Mouse (Mus musculus): Measurements from ENCODE around the gene Adk. TPM values are rescaled to one million over a fixed set of nuclear protein-coding genes. Genes with fewer than 3 reads are reported as not detected.

The Adk gene
- polyA plus RNA-seq, 1 experiment from 2014 or later: 230 TPM

DNA sequence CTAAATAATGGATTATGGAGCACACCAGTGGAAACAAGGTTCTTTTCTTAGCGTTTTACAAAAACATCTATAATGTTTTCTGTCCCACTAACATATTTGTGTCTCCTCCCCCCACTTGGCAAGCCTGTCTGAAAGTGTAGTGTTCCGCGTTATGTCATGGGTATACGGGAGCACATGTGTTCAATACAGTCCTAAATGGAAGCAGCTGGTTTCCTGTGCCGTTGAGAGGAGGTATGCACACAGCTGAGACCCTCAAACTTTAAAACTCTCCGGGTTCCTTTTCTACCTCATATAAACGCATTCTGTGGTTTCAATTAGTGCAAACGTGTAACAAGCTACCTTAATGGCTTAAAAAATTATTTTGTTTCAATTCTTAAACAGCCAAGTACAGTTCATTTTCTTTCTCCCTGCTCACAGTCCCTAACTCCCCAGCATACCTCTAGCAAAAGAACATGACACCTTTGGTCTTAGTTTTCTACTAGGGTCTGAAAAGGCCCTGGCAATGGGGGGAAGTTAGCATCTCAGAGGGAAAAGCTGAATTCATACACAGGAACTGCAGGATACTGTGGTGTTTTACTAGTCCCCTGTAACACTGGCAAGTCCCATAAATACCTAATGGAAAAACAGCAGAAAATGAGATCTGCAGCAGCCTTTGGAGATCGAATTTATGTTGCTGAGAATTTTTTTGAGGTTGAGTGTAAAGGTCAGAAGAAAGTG, 235.5 kb downstream of the Adk start:
- Histone ChIP-seq H3K27me3 (replicated peaks) (no peaks in the 10 kb centered on the region), H3K9ac (no peak overlapping the region), H3K9me3 (no peaks in the 10 kb centered on the region), H3K36me3 (no peaks in the 10 kb centered on the region), H3K4me2 (replicated peaks) (no peak overlapping the region), H3K27ac (no peak overlapping the region), H3K4me3 (replicated peaks) (no peak overlapping the region), H3K4me1 (replicated peaks) (no peaks in the 10 kb centered on the region)
- WGBS: 70% methylated on average over 9 of the region's 9 CpGs
- ATAC-seq: no peak

DNA sequence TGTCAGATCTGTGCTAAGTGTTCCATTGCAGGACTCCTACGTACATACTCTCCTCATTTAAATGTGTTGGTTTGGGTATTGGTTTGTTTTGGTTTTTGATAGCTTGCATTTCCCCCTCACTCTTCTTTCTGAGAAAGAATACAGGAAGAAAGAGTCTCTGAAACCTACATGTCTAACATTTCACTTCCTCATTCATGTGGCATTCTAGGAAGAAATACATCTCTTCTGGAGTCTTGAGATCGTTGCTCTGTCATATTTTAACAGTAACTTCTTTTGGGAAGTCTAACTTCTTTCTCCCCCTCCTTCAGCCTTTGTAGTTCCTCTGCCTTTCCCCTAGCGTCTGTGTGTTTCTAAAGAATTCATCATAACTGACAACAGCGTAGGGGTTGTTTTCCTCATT, 247.4 kb downstream of the Adk start:
- Histone ChIP-seq H3K27ac (no peak overlapping the region), H3K4me2 (replicated peaks) (no peak overlapping the region), H3K4me1 (replicated peaks) (0 out of 2 replicates have a peak, but pooled peaks cover under 1% of the 10 kb centered on the region), H3K4me3 (replicated peaks) (no peak overlapping the region), H3K9me3 (no peaks in the 10 kb centered on the region), H3K9ac (no peak overlapping the region), H3K27me3 (replicated peaks) (no peaks in the 10 kb centered on the region), H3K36me3 (no peaks in the 10 kb centered on the region)
- ATAC-seq: no peak
- WGBS: 69% methylated on average over 4 of the region's 4 CpGs

DNA sequence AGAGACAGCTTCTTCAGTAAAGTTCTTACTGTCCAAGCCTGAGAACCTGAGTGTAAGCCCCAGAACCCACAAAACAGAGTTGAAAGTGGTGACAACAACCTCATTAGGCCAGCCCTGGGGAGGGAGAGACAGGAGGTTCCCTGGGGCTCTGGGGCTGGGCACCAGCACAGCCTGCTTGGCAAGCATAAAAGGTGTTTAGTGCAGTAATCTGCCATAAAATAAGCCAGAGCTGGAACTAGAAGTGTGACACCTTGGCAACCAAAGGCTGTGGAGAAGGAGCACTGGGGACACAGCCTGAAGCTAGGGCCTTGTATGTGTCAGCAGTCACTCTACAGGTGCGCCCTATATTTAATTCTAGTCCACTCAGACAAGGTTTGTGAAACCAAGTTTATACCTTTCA, 252.4 kb downstream of the Adk start:
- H3K36me3 ChIP-seq: no peaks in the 10 kb centered on the region
- H3K9me3 ChIP-seq: no peaks in the 10 kb centered on the region
- H3K4me3 ChIP-seq (replicated peaks): no peak overlapping the region
- no peaks in the 10 kb centered on the region for H3K27me3 ChIP-seq (replicated peaks)
- ATAC-seq: no peak
- no peak overlapping the region for H3K27ac ChIP-seq
- H3K4me2 ChIP-seq (replicated peaks): no peak overlapping the region
- H3K9ac ChIP-seq: no peak overlapping the region
- peaks cover 6% of the 10 kb centered on the region; the same call in 1 of the 2 replicates for H3K4me1 ChIP-seq (replicated peaks)
- 93% methylated on average over 1 of the region's 1 CpGs for WGBS

DNA sequence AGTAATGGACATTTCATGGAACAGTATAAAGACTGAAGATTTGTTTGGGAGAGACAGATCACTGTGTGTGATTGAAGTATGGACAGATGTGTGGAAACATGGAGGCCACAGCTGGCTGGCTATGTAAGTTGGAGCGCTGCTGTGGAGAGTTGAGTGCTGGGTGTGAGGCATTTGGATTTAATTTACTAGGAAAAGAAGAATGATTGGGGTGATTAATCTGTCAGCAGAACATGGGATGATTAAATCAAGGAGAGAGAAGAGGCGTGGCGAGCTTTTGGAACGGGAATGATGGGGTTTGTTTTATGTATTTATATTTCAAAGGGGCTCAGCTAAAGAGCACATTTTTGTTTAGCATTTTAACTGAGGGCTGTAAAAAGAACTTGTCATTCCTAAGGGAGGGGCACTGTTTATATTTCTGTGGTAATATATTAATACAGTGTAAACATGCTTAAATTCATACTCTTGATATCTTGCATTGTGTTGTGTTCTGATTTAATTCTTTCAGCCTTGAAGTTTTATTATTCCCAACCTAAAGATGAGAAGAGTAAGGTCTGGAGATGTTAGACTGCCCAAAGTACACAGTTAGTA, 256.1 kb downstream of the Adk start:
- H3K4me3 ChIP-seq (replicated peaks): no peak overlapping the region
- H3K27ac ChIP-seq: no peak overlapping the region
- H3K9ac ChIP-seq: no peak overlapping the region
- peaks cover 6% of the 10 kb centered on the region; the same call in 1 of the 2 replicates for H3K4me1 ChIP-seq (replicated peaks)
- WGBS: 46% methylated on average over 4 of the region's 4 CpGs
- no peak overlapping the region for H3K4me2 ChIP-seq (replicated peaks)
- H3K9me3 ChIP-seq: no peaks in the 10 kb centered on the region
- no peaks in the 10 kb centered on the region for H3K36me3 ChIP-seq
- ATAC-seq: no peak
- no peaks in the 10 kb centered on the region for H3K27me3 ChIP-seq (replicated peaks)

DNA sequence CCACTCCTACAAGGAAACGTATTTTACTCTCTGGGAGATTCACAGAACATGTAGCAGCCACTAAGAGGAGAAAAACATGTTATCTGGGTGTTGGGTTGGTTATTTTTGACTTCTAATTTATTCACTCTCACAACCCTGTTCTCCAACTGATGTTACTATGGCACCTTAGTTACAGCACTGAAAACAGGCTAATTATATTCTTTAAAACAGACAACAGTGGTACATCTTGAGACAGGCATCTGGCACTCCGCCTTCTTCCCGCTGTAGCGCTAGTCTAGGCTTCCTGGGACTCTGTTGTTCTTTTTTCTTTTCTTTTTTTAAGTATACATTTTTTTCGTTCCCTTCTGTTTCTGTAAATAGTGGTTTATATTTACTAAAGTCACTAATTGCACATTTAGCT, 258.2 kb downstream of the Adk start:
- Histone ChIP-seq H3K36me3 (no peaks in the 10 kb centered on the region), H3K27ac (no peak overlapping the region), H3K4me1 (replicated peaks) (peaks cover 4% of the 10 kb centered on the region; the same call in 1 of the 2 replicates), H3K4me3 (replicated peaks) (no peak overlapping the region), H3K4me2 (replicated peaks) (no peak overlapping the region), H3K9ac (no peak overlapping the region), H3K27me3 (replicated peaks) (no peaks in the 10 kb centered on the region), H3K9me3 (no peaks in the 10 kb centered on the region)
- ATAC-seq: no peak
- WGBS: 76% methylated on average over 5 of the region's 5 CpGs

DNA sequence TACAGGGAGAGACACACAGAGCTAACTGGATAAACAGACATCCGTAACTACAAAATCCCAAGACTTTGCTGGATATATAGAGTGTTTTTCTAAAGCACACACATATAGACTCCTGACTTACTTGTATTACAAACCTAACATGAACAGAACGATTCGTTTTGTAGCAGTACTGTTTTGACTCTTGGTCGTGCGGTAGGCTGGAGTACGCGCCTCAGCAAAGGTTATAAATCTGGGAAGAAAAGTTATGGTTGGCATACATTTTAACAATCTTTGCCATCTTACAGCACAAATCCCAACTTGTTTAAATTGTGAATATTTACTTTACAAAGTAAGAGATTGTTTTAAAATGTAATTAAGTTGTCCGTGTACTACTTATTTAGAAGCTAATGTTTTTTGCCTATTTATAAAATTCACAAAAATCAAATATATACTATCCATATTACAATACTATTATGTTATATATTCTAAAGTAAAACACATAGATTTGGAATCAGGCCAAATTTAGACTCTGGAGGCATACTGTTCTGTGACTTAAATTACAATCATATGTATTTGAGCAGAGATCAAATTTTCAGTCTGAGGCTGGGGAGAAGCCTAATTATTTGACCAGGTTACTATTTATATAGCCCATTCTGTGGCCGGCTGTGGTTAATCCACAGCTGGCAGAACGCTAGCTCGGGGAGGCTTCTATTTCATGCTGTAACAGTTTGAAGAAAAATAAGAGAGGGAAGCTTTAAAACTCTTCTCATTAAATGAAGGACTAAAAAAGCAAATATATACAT, 261.4 kb downstream of the Adk start:
- H3K9me3 ChIP-seq: no peaks in the 10 kb centered on the region
- no peak for ATAC-seq
- no peak overlapping the region for H3K9ac ChIP-seq
- H3K4me2 ChIP-seq (replicated peaks): no peak overlapping the region
- no peaks in the 10 kb centered on the region for H3K4me1 ChIP-seq (replicated peaks)
- no peak overlapping the region for H3K27ac ChIP-seq
- no peak overlapping the region for H3K4me3 ChIP-seq (replicated peaks)
- 50% methylated on average over 11 of the region's 11 CpGs for WGBS
- H3K36me3 ChIP-seq: no peaks in the 10 kb centered on the region
- no peaks in the 10 kb centered on the region for H3K27me3 ChIP-seq (replicated peaks)

DNA sequence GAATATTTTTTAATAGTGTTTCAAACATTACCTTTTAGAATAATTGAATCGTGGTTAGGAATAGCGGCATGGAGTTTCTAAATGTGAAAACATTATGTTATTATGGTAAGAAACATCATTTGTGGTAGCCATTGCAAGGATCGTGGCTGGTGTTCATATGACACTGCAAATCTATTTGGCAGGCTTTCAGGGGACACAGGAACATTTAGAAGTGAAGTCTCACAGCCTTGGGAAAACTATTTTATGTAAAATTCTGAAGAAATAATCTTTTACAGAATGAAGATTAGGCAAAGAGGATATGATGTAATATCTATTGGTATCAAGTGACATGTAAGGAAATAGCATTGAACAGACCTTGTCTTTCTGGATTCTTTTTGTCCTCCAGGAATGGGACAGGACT, 262.1 kb downstream of the Adk start:
- Histone ChIP-seq H3K9ac (no peak overlapping the region), H3K27ac (no peak overlapping the region), H3K36me3 (no peaks in the 10 kb centered on the region), H3K4me1 (replicated peaks) (no peaks in the 10 kb centered on the region), H3K27me3 (replicated peaks) (no peaks in the 10 kb centered on the region), H3K9me3 (no peaks in the 10 kb centered on the region), H3K4me3 (replicated peaks) (no peak overlapping the region), H3K4me2 (replicated peaks) (no peak overlapping the region)
- ATAC-seq: no peak
- WGBS: 86% methylated on average over 3 of the region's 3 CpGs

DNA sequence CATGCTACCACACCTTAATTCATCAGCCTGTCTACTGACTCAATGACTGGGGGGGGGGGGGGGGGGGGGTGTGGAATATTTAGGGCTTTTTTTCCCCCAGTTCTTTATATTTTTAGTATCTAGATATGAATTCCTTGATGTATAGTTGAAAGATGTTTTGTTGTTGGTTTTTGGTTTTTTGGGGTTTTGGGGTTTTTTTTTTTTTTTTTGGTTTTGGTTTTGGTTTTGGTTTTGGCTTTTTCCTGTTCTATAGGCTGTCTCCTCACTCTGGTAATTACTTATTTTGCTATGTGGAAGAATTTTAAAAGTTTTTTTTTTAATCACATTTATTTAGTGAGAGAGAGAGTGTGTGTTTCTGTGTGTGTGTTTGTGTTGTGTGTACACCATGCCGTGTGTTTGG, 282.5 kb downstream of the Adk start:
- ATAC-seq: no peak
- no peak overlapping the region for H3K9ac ChIP-seq

DNA sequence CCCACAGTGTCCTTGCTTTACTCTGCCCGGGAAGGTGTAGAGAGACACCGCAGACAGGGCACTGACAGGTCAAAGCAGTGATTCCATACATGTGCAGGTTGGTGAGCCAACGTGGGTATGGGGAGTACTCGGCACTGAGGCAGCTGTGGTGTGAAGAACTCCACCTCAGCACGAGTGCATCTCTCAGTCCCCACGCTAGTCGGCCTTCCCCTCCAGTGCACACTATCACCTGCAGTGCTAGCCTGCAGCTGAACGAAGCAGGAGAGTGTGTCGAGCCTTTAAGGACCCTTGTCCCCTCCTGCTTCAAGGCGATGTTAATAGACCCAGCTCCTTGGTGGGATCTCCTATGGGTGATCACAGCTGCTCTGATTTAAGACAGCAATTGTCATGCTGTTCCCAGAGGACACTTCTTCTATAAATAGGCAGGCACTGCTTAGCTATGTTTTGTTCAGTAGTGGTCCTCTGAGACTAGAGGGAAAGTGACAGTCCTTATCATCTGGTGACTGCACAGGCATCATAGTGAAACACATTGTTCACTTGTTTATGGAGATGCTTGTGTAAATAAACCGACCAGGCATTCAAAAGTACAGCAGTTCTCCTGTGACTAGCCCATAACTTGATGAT, 283.4 kb downstream of the Adk start:
- H3K4me3 ChIP-seq (replicated peaks): no peak overlapping the region
- no peaks in the 10 kb centered on the region for H3K36me3 ChIP-seq
- WGBS: 80% methylated on average over 11 of the region's 11 CpGs
- H3K27ac ChIP-seq: no peak overlapping the region
- ATAC-seq: no peak
- no peaks in the 10 kb centered on the region for H3K27me3 ChIP-seq (replicated peaks)
- H3K9me3 ChIP-seq: no peaks in the 10 kb centered on the region
- H3K9ac ChIP-seq: no peak overlapping the region
- no peaks in the 10 kb centered on the region for H3K4me1 ChIP-seq (replicated peaks)
- no peak overlapping the region for H3K4me2 ChIP-seq (replicated peaks)

More for the DNA sequence above, 282.5 kb downstream of the Adk start:
- Histone ChIP-seq H3K27ac (no peak overlapping the region), H3K9me3 (no peaks in the 10 kb centered on the region), H3K4me2 (replicated peaks) (no peak overlapping the region), H3K4me3 (replicated peaks) (no peak overlapping the region), H3K27me3 (replicated peaks) (no peaks in the 10 kb centered on the region), H3K36me3 (no peaks in the 10 kb centered on the region), H3K4me1 (replicated peaks) (no peaks in the 10 kb centered on the region)
- 87% methylated on average over 1 of the region's 1 CpGs for WGBS

DNA sequence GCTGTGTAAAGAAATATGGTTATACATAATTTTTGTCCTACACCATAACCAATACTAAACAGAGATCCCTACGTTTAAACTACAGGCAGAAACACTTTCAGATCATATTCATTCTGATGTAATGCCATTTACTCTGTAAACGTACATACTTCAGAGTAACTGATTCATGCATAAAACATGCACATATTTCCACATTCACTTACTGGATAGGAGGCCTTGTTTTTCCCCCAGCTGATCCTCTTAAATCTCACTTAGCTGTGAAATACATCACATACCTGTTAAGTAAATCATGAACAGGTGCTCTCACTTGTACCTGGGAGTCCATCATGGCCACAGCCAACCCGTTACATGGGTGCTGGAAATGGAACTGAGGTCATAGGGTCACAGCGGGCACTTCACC, 285.6 kb downstream of the Adk start:
- no peak overlapping the region for H3K9ac ChIP-seq
- no peak overlapping the region for H3K27ac ChIP-seq
- ATAC-seq: no peak
- WGBS: 79% methylated on average over 4 of the region's 4 CpGs
- no peaks in the 10 kb centered on the region for H3K36me3 ChIP-seq
- H3K4me1 ChIP-seq (replicated peaks): no peaks in the 10 kb centered on the region
- no peak overlapping the region for H3K4me3 ChIP-seq (replicated peaks)
- no peaks in the 10 kb centered on the region for H3K9me3 ChIP-seq
- H3K27me3 ChIP-seq (replicated peaks): no peaks in the 10 kb centered on the region
- no peak overlapping the region for H3K4me2 ChIP-seq (replicated peaks)

DNA sequence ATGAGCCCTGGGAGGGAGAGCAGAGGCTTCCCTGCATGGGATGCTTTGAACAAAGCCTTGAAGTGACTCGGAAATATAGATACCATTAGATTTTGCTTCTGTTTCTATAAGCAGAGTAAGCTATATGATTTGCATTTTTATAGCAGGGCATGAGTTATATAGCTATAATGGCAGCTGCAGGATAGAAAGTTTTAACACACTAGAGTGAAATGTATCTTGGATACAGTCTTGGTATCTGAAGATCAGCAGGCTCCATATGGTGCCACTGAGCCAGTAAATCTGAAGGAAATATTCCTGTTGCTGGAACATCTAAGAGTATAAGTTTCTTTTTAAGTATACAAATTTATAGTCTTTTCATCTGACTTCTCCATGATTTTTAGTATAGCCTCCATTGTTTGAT, 288.8 kb downstream of the Adk start:
- H3K36me3 ChIP-seq: no peaks in the 10 kb centered on the region
- no peak overlapping the region for H3K9ac ChIP-seq
- 80% methylated on average over 1 of the region's 1 CpGs for WGBS
- no peak overlapping the region for H3K27ac ChIP-seq
- H3K27me3 ChIP-seq (replicated peaks): no peaks in the 10 kb centered on the region
- no peaks in the 10 kb centered on the region for H3K9me3 ChIP-seq
- no peak for ATAC-seq
- no peak overlapping the region for H3K4me2 ChIP-seq (replicated peaks)
- H3K4me3 ChIP-seq (replicated peaks): no peak overlapping the region
- no peaks in the 10 kb centered on the region for H3K4me1 ChIP-seq (replicated peaks)

DNA sequence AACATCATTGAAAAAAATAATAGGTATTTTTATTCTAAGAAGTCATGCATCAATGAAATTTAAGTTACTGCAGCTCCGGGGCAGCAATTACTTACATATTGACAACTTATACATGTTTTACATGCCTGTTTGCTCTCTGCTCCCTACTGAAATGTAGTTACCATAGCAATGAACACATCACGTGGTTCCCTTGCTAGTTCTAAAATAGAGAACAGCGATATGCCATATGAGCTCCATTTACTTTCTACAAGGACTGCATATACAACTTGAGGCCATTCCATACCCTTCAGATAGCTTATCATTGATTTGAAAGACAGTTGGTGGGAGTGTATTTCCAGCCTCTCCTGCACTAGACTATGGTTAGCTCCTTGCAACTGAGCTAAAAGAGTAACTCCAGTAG, 290.6 kb downstream of the Adk start:
- 86% methylated on average over 3 of the region's 3 CpGs for WGBS
- ATAC-seq: no peak
- H3K27ac ChIP-seq: no peak overlapping the region
- H3K4me1 ChIP-seq (replicated peaks): no peaks in the 10 kb centered on the region
- no peak overlapping the region for H3K4me3 ChIP-seq (replicated peaks)
- no peak overlapping the region for H3K4me2 ChIP-seq (replicated peaks)
- H3K36me3 ChIP-seq: no peaks in the 10 kb centered on the region
- H3K9ac ChIP-seq: no peak overlapping the region
- H3K27me3 ChIP-seq (replicated peaks): no peaks in the 10 kb centered on the region
- no peaks in the 10 kb centered on the region for H3K9me3 ChIP-seq
